Mouse (Mus musculus) 3T3-L1 (cell line): ENCODE results near the gene Coq9.
A peak's percentile ranks its signal among the peaks of the same experiment; 100 is the strongest.

ENCODE experiments used
- DNase-seq: peaks from one replicate; pipeline ENCODE4 v3.0.0-alpha.2; 2015; ENCODE audit warnings: low read depth, low spot score

Coq9 gene

DNA sequence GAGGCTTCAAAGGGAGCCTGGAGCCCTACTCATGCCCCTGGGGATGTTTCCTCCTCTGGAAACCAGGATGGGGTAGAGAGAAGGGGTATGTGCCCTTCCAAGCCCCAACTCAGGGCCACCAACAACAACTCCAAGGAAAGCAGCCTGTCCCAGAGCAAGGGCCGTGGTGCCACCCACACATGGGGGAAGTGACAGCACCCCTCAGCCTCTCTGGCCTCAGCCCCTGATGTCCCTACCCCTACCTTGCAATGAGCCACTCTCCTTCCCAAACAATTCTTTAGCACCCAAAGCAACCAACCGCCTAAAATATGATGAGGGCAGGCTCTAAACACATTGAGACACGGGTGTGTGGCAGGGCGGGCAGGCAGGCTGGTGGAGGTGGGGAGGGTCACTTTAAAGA, 31.9 kb downstream of the Coq9 start:
- DNase-seq, result no peak

DNA sequence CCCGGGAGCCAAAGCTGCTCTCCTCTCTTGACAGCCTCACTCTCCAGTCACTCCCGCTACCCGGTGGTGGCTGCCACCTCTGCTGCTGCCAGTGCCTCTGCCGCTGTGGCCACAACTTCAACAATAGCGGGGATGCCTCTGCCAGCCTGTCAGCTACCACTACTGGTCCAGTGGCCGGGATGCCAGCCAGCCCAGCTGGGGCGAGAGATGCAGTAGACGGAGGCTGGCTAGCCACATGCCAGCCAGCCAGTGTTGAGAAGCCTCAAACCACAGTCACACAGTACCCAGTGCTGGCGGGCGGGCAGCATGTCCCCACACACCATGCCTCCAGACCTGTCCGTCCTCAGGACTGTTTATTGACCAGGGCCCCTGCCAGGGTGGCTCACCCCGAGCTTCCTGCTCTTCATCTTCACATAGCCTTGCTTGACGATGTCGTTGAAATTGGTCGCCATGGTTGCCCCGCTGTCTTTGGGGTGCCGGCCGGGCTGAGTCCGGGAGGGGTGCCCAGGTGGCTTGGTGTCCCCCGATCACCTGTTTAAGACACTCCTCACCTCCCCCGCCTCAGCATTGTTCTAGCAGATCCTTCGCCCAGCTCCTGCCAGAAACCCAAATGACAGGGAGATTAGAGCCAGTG, 32.5 kb downstream of the Coq9 start:
- DNase-seq, result no peak

DNA sequence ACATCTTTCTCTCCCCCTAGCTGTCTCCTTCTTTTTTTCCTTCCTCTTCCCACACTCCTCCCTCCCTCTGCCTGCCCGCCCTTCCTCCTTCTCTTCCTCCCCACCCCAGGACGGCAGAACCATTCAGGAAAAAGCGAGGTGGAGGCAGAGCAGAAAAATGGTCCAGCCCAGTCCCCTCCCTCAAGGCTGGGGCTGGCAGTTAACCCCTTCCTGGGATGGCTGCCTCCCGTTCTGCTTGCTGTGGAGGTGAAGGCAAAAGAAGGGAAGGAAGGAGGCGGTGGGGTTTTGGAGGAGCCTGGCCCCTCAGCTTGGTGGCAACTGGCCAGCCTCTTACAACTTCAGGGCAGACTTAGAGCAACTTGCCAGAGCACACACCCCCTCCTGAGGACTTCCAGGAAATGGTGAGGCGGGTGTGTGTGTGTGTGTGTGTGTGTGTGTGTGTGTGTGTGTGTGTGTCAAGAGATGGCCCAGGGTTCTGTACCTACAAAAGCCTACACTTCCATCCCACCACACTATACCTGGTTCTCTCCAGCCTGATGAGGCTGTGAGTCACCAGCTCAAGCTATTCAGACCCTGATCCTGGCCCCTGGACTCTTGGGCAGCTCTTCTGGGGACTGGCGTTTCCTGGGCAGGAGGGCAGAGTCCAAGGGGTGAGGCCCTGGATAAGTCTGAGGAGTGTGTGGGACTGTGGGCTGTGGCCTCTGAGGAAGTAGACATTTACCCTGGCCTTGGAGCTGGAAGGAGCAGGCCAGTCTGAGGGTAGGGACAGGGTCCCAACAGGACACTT, 33.2 kb downstream of the Coq9 start:
- DNase-seq, result peak; percentile 64

DNA sequence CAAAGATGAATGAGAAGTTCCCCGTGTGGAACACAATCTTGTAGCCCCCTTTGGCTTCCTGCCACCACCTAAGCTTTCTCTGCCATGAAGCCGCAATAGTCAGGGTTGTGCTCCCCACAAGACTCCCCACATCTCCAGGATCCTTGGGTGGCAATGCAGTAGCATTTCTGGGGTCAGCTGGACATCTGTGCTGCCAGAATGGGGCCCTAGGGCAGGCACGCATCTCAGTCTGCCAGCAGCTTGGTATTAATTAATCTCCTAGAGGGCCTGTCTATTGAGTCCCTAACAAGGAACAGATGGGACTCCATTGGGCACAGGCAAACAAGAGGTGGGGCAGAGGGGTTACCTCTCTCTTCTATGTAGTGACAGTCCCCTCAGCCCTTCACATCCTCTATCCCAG, 34.0 kb downstream of the Coq9 start:
- no peak for DNase-seq

DNA sequence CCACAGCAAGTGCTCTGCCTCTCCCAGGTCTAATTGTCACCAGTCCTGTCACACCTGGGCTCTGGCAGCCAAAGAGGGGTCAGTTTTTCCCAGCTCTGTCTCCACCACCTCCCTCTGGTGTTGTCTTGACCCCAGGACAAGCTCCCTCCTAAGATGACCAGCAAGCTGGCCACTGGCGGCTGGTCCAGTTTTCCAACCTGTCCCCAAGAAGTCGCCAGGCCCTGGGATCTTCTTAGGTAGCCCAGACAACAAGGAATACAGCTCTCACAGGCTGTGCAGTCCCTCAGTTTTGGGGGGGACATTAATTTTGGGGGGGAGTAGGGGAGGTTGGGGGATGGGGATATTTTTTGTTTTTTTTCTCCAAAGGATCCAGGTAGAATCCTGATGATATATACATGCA, 34.5 kb downstream of the Coq9 start:
- DNase-seq, result no peak

DNA sequence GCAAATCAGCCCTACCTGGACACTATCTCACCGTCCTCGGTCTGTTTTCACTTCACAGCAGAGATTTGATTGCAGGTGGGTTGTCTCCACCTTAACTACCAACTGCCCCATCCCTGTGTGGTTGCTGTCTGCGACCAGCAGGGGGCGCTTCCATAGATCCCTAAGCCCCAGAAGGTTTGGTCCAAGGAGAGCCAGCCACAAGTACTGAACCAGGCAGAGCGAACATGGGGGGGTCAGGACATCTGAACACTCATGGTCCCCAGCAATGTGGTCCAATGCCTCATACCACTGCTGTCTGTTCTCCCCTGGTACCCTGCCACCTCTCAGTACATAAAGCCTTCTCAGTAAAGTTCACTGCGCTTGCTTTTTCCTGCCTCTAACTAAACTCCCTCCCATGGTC, 36.2 kb downstream of the Coq9 start:
- peak; percentile 86 for DNase-seq

DNA sequence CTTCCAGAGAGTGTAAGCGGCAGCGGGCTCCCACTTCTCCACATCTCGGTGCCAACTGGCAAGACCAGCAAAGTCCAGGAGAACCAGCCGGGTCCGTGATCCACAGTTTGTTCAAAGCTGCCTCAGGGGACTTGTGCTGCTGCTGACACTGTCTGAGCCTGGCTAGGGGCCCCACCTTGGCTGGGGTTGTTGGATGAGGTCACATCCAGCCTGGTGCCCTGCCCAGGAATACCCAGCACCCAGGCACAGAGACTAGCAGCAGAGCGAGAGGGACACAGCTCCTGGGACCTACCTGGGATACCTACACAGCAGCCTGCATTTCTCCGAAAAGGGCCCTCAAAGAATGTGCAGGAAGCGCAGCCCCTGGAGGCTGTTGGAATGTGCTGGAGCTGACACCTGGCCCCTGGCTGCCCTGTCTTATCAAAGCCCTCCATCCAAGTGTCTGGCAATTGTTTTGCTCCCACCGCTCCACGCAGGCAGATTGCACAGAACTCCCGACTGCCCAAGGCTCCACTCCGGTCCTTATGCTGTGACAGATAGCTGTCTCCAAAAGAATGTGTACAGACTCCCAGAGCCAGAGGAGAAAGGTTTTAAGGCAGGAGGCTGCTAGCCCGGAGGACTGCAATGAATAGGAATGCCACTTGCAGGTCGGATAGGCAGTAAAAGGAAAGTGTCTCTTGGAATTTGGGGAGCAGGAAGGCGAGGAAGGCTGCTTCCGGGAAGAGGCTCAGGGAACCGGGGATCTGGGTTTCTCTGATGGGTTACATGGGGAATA, 37.2 kb downstream of the Coq9 start:
- peak; percentile 40 for DNase-seq

DNA sequence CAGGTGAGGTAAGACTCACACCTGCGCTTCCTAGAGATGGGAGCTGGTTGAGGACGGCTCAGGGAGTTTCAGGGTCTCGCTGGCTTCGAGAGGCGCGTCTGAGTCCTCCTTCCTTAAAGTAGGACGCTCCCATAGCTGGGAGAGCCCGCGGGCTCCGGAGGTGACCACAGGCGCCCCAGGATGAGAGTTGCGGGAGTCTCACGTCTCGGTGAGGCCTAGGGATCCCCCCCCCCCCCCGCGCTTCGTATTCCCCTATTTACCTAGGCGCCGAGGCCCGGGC, 37.7 kb downstream of the Coq9 start:
- DNase-seq, result no peak

DNA sequence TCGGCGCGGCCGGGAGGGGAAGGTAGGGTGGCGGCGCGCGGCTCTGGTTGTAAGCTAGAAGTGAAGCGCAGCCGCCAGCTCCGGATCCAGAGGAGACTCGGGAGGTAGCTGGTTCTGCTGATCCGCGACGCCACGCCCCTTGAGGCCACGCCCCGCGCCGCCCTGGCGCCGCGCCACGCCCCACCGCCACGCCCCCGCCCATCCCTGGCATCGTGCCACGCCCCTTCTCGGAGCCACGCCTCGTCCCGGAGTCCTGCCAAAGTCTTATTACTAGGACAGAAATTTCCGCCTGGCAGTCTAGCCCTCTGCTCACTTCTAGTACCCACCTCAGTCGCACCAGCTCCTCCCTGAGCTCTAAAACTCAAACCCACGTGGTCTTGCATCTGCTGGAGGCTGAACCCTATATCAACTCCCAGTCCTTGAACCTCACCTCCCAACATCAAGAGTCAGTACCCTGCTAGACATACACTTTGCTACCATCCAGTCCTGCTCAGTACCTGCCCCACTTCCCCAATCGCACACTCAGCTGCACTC, 38.1 kb downstream of the Coq9 start, which contains the start of gene Dok4:
Dok4 (minus strand) TSS at position 134 of the 534 bp plus-strand sequence.
- peak; percentile 77 for DNase-seq

DNA sequence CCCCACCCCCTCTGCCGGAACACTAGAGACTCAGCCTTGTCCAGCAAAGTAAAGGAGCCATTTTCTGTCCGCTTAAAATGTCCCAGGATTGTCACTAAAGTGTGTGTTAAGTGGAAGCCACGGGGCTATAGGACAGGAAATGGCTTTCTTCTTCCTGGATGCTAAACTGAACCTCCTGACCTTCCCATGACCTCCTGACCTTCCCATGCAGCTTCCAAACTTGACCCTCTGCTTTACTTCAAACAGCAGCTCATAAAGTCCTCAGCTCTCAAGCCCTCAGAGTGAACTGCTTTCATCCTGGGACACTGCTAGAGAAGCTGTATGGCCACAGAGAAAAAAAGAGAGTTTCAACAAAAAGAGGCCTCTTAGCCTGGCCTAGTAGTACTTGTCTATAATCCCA, 38.7 kb downstream of the Coq9 start:
- no peak for DNase-seq

DNA sequence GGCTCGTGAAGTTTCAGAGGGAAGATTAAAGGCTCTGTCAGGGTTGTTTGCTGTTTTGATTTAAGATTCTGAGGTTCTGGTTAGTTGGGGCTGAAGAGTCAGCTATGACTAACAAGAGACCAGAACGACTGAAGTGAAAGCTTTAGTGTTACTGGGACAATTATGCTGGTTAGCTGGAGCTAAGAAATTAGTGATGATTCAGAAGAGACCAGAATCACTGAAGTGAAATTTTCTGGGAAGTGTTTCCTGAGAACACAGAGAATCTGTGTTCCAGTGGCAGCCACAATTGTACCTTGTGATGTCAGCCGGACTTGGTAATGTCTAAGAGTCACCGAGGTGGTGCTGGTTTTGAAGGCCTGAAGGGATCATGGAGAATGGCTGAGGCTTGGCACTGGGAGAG, 42.6 kb downstream of the Coq9 start:
- DNase-seq, result no peak

DNA sequence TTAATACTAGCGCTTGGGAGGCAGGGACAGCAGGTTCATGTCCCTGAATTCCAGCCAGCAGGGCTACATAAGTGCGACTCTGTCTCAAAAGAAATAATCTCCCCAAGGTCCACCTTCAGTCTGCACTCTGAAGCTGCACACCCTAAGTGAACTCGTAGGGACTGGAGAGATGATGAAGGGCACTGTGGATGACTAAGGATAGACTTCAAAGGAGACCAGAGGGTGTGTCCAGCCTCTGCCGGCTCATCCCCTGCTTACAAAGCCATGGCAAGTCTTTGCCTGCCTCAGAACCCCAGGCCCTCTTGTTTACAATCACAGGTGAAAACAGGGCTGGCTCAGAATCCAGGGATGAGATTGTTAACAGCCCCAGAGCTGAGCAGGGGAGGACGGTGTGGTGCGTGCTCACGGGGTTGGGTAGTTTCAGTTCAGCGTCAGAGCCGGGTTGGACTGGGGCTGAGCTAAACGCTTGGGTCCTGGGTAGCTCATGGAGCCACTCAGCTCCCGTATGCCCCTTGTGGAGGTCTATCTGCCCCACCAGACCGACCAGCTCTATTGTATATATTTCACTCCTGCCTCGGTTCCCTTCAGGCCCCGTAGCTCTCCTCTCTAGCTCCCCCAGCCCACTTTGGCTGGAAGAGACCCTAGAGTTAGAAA, 50.4 kb downstream of the Coq9 start:
- DNase-seq, result no peak

DNA sequence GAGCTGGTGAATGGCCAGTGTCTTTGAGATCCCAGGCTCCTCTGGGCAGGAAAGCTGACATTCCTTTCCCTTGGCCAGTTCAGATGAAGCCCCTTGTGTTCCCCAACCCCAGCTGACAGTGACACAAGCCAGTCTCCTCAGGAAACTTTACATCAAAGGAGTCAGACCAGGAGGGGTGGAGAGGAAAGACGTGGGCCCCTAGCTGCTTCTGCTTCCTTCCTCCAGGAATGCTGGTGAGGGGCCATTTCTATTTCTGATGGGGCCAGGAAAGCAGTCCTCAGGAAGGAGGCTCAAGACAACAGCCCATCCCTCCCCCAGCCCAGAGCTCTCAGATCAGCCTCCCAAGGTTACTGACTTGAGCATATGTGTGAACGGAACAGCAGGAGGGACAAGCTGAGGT, 54.8 kb downstream of the Coq9 start:
- no peak for DNase-seq

DNA sequence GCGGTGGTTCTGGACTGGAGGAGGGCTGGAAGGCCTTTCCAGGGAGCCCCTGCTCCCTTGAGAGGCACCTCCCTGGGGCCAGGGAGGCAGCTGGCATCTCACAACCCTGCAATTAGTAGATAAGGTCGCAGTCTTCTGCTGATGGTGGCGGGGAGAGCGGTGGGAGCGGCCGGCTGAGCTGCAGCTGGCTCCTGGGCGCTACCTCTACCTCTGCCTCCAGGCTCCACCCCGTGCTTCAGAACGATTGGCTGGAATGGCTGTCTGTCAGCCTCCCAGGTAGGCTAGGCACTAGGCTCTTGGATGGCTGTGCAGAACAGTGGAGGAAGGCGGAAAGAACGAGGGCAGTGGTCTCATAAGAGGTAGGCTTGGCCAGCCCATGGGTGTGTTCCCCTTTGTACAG, 61.1 kb downstream of the Coq9 start:
- no peak for DNase-seq

DNA sequence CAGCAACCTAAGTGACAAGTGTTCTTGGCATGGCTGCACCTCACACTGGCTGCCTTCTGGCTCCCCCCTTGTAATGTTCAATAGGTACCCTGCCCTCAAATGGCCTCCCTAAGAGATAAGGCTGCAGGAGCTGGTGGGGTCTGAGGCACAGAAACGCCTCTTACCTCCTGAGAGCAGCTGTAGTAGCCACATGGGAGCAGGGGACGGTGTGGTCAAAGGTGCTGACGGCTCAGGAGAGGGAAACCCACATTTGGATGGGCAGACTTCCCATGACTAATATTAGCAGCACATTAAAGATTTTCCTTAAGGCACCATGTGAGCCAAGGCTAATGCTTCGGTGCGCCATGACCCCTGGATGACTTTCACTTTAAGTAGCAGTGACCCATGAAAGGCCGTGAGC, 62.5 kb downstream of the Coq9 start:
- DNase-seq, result peak; percentile 28

DNA sequence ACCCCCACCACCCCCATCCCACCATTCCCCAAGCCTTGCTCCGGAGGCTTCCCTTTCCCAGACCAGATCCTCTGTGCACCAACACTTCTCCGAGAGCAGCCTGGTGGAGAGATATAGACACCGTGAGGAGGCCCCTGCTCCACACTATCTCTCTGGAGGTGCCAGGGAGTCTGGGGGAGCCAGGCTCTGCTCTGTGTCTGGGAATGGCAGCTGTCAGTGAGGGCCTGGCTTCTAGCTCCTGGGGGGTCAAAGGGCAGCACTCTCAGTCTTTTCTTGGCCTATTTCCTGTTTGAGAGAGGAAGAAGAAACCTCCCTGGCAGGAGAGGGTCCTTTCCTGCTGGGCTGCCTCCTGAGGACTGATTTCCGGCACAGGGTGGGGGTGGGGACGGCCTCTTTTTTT, 62.9 kb downstream of the Coq9 start:
- DNase-seq, result no peak

DNA sequence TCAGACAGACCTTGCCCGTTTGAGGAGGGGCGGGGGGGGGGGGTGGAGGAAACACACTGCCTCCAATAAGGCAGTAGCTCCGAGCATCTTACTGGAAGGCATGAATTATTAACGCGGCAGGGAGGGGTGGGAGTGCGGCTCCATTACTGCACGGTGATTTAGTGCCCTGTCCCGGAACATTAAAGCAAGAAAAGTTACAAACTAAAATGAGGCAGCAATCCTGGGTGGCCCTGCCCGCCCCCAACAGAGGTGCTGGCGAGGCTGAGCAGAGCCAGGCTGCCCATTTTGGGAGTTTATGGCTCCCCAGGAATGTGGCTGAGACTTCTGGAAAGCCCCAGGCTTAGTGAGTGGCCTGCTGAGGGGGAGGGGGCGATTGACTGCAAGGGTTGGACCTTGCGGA, 65.6 kb downstream of the Coq9 start:
- DNase-seq, result no peak
